Mouse (Mus musculus) midbrain, embryonic 10.5 days (tissue): Measurements from ENCODE around the gene Sema4d. TPM values are rescaled to one million over a fixed set of nuclear protein-coding genes. Genes with fewer than 3 reads are reported as not detected.

Experiments
- DNase-seq: peaks from one replicate; pipeline ENCODE4 v3.0.0-alpha.2; 2017; ENCODE audit warnings: low spot score
- H3K27ac ChIP-seq: fragments of 300-500 bp; sonication (generic); replicated peaks from 2 replicates; pipeline ENCODE4 v1.5.1; 2016; ENCODE audit warnings: mild to moderate bottlenecking
- H3K27me3 ChIP-seq: fragments of 300-500 bp; sonication (generic); 2 replicates; pipeline ENCODE4 v1.6.1; 2016; ENCODE audit warnings: low read depth, mild to moderate bottlenecking; ENCODE audit not compliant: poor library complexity, severe bottlenecking
- H3K36me3 ChIP-seq: fragments of 300-500 bp; sonication (generic); 2 replicates; pipeline ENCODE4 v1.6.1; 2016; ENCODE audit warnings: mild to moderate bottlenecking, moderate library complexity
- H3K4me1 ChIP-seq: fragments of 300-500 bp; sonication (generic); 2 replicates; pipeline ENCODE4 v1.6.1; 2016
- H3K4me3 ChIP-seq: fragments of 300-500 bp; sonication (generic); 2 replicates; pipeline ENCODE4 v1.5.1; 2016; ENCODE audit warnings: mild to moderate bottlenecking, moderate library complexity
- H3K9me3 ChIP-seq: fragments of 300-500 bp; sonication (generic); replicated peaks from 2 replicates; pipeline ENCODE4 v1.6.1; 2016; ENCODE audit warnings: mild to moderate bottlenecking
- WGBS: fragments of 180-500 bp; shearing (Covaris S2); methylation state at CpG from one replicate; pipeline ENCODE4 v1.1.7; 2016; 5-methylcytosine and 5-hydroxymethylcytosine counted together
- polyA plus RNA-seq: library from polyadenylated mRNA; unstranded; fragments of >200 nt; fragmentation: Nextera tagmentation; extraction: Ambion mirVana; gene quantifications from 2 replicates; pipeline ENCODE4 v1.2.1, GENCODE M21; 2016

Sema4d gene
- polyA plus RNA-seq, 1 experiment from 2014 or later: 5.6 TPM

GRCm38 (mm10) chr13:51806220-51806619 lies 12.7 kb upstream of the Sema4d start:
- H3K9me3 ChIP-seq: no peaks in the 10 kb centered on the region
- no peak for DNase-seq

GRCm38 (mm10) chr13:51805634-51806033 lies 12.1 kb upstream of the Sema4d start:
- Histone ChIP-seq H3K27ac (no peak overlapping the region), H3K9me3 (no peaks in the 10 kb centered on the region), H3K36me3 (no peaks in the 10 kb centered on the region), H3K4me1 (peaks cover 9% of the 10 kb centered on the region), H3K27me3 (no peaks in the 10 kb centered on the region), H3K4me3 (no peak overlapping the region)
- 82% methylated on average over 4 of the region's 4 CpGs for WGBS
- DNase-seq: no peak

More at GRCm38 (mm10) chr13:51806220-51806619, 12.7 kb upstream of the Sema4d start:
- Histone ChIP-seq H3K36me3 (no peaks in the 10 kb centered on the region), H3K4me1 (peaks cover 5% of the 10 kb centered on the region; the same call in 1 of the 2 replicates), H3K27me3 (no peaks in the 10 kb centered on the region), H3K4me3 (no peak overlapping the region), H3K27ac (no peak overlapping the region)
- 87% methylated on average over 15 of the region's 15 CpGs for WGBS

- 79% methylated on average over 9 of the region's 9 CpGs for WGBS
- H3K36me3 ChIP-seq: no peaks in the 10 kb centered on the region
- H3K27me3 ChIP-seq: peaks cover 6% of the 10 kb centered on the region; the same call in 1 of the 2 replicates
- no peaks in the 10 kb centered on the region for H3K9me3 ChIP-seq
- peaks cover 4% of the 10 kb centered on the region for H3K4me1 ChIP-seq
- H3K4me3 ChIP-seq: no peak overlapping the region
- DNase-seq: no peak
- H3K27ac ChIP-seq: no peak overlapping the region
These were observed 7.4 kb upstream of the Sema4d start for GRCm38 (mm10) chr13:51800921-51801320.

- Histone ChIP-seq H3K27ac (no peak overlapping the region), H3K9me3 (no peaks in the 10 kb centered on the region), H3K27me3 (peaks cover 13% of the 10 kb centered on the region; the same call in 1 of the 2 replicates), H3K4me3 (no peak overlapping the region), H3K4me1 (peaks cover 4% of the 10 kb centered on the region), H3K36me3 (no peaks in the 10 kb centered on the region)
- DNase-seq: no peak
- WGBS: 88% methylated on average over 16 of the region's 16 CpGs
These were observed 6.4 kb upstream of the Sema4d start for GRCm38 (mm10) chr13:51799735-51800522.

GRCm38 (mm10) chr13:51797899-51798746 lies 4.6 kb upstream of the Sema4d start:
- peaks cover 14% of the 10 kb centered on the region for H3K4me1 ChIP-seq
- no peak for DNase-seq
- H3K9me3 ChIP-seq: no peaks in the 10 kb centered on the region
- 66% methylated on average over 8 of the region's 8 CpGs for WGBS
- no peak overlapping the region for H3K4me3 ChIP-seq
- no peaks in the 10 kb centered on the region for H3K36me3 ChIP-seq
- H3K27ac ChIP-seq: 0 out of 2 replicates have a peak overlapping the region, but pooled peaks have one; percentile 10
- H3K27me3 ChIP-seq: peaks cover 23% of the 10 kb centered on the region

- Histone ChIP-seq H3K4me3 (peak overlapping the region; percentile 91), H3K4me1 (peaks cover 27% of the 10 kb centered on the region), H3K9me3 (no peaks in the 10 kb centered on the region), H3K27me3 (peaks cover 54% of the 10 kb centered on the region), H3K27ac (peak overlapping the region; percentile 85), H3K36me3 (no peaks in the 10 kb centered on the region)
- WGBS: 31% methylated on average over 6 of the region's 7 CpGs
- DNase-seq: no peak
These were observed 401 bp upstream of the Sema4d start for GRCm38 (mm10) chr13:51793948-51794347.

GRCm38 (mm10) chr13:51792729-51793424 lies 670 bp downstream of the Sema4d start:
- Histone ChIP-seq H3K27ac (peak overlapping the region; percentile 85), H3K4me1 (peaks cover 29% of the 10 kb centered on the region), H3K36me3 (no peaks in the 10 kb centered on the region), H3K27me3 (peaks cover 51% of the 10 kb centered on the region), H3K9me3 (no peaks in the 10 kb centered on the region), H3K4me3 (peak overlapping the region; percentile 91)
- DNase-seq: peak; percentile 62
- WGBS: 2% methylated on average over 43 of the region's 43 CpGs

GRCm38 (mm10) chr13:51792135-51792573 lies 1.4 kb downstream of the Sema4d start:
- DNase-seq: no peak
- Histone ChIP-seq H3K27ac (no peak overlapping the region), H3K4me1 (peaks cover 31% of the 10 kb centered on the region), H3K4me3 (peak overlapping the region; percentile 91), H3K36me3 (no peaks in the 10 kb centered on the region), H3K27me3 (peaks cover 51% of the 10 kb centered on the region), H3K9me3 (no peaks in the 10 kb centered on the region)
- 38% methylated on average over 11 of the region's 11 CpGs for WGBS

GRCm38 (mm10) chr13:51791604-51792003 lies 1.9 kb downstream of the Sema4d start:
- Histone ChIP-seq H3K27me3 (peaks cover 51% of the 10 kb centered on the region), H3K4me3 (no peak overlapping the region), H3K4me1 (peaks cover 31% of the 10 kb centered on the region), H3K36me3 (no peaks in the 10 kb centered on the region), H3K9me3 (no peaks in the 10 kb centered on the region), H3K27ac (no peak overlapping the region)
- DNase-seq: no peak
- WGBS: 68% methylated on average over 3 of the region's 3 CpGs

- DNase-seq: no peak
- Histone ChIP-seq H3K4me3 (no peak overlapping the region), H3K9me3 (no peaks in the 10 kb centered on the region), H3K36me3 (no peaks in the 10 kb centered on the region), H3K27me3 (peaks cover 47% of the 10 kb centered on the region), H3K4me1 (peaks cover 31% of the 10 kb centered on the region), H3K27ac (no peak overlapping the region)
- 83% methylated on average over 5 of the region's 5 CpGs for WGBS
These were observed 2.8 kb downstream of the Sema4d start for GRCm38 (mm10) chr13:51790793-51791192.

- WGBS: 58% methylated on average over 2 of the region's 2 CpGs
- Histone ChIP-seq H3K36me3 (no peaks in the 10 kb centered on the region), H3K9me3 (no peaks in the 10 kb centered on the region), H3K4me3 (no peak overlapping the region), H3K4me1 (peaks cover 22% of the 10 kb centered on the region), H3K27me3 (peaks cover 28% of the 10 kb centered on the region), H3K27ac (no peak overlapping the region)
- no peak for DNase-seq
These were observed 5.7 kb downstream of the Sema4d start for GRCm38 (mm10) chr13:51787858-51788257.

GRCm38 (mm10) chr13:51786616-51787015 lies 6.9 kb downstream of the Sema4d start:
- Histone ChIP-seq H3K27me3 (peaks cover 16% of the 10 kb centered on the region), H3K36me3 (no peaks in the 10 kb centered on the region), H3K27ac (no peak overlapping the region), H3K4me1 (peaks cover 9% of the 10 kb centered on the region), H3K4me3 (no peak overlapping the region), H3K9me3 (no peaks in the 10 kb centered on the region)
- WGBS: 90% methylated on average over 4 of the region's 4 CpGs
- no peak for DNase-seq
